Mouse (Mus musculus): ENCODE measurements at regions not wholly inside any gene's neighbourhood (a gene's known extent, or its start where the extent isn't known, plus 50 kb on each side); places are given as distances from the start of the nearest gene placed in this dataset.

DNA sequence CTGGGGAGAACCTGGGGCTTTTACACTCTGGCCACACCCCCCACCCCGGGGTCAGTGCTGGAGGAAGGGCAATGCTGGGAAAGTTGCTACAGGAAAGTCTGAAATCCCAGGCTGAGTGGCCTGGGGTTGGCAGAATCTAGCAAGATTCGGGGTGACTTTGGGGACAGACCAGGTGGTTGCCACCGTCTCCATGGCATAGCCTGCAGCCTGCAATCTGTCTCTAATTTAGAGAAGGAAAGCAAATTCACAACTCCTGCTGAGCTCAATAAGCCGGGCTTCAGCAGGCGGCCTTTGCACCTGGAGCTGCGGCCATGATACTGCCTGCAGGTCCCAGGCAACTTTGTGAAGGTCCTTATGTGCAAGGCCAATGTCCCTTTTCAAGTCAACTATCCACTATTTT, 135.4 kb upstream of the Slc24a5 start:
- ATAC-seq (replicated peaks; ENCODE audit: low FRiP score, low TSS enrichment, poor library complexity, severe bottlenecking), result no peak

DNA sequence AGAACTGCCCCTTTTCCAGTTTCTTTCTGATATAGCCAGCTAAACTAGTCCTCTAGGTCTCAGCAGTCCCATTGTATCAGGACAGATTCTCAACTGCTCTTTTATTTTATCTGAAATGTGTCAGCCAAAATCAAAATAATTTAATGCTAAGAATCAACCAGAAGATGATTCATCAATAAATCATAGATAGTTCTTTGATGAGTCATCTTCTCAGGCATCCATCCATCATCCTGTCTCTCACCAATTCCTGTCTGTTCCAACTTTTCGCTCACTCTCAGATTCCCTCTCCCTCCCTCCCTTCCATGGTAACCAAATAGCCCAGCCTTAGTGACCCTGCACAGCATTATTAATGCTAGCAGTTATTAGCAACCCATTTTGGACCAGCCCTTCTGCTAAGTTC, 134.0 kb upstream of the Slc24a5 start:
- ATAC-seq (replicated peaks; ENCODE audit: low FRiP score, low TSS enrichment, poor library complexity, severe bottlenecking), result no peak

DNA sequence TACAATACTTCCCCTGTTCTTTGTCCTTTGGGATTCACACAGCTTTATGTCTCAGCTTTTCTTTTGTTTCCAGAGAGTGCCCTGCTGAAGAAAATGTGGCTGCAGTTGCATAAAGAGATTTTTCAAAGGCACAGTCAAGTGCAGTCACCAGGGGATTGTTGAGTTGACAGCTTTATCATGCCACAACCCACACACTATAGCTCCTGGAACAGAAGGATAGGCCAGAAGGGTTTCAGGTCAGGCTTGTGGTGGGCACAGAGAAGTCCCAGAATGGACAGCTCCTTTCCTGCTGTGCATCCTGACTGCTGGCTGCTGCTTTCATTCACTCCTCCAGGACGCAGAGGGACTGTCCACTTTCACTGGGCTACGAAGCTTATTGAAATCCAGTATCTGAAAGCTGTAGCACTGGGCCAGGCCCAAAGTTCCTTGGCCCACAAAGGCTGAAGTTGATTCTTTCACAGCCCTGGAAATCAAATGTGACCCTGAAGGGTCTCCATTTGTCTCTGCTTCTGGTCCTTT, 119.6 kb upstream of the Slc24a5 start:
- ATAC-seq (replicated peaks; ENCODE audit: low FRiP score, low TSS enrichment, poor library complexity, severe bottlenecking), result no peak

DNA sequence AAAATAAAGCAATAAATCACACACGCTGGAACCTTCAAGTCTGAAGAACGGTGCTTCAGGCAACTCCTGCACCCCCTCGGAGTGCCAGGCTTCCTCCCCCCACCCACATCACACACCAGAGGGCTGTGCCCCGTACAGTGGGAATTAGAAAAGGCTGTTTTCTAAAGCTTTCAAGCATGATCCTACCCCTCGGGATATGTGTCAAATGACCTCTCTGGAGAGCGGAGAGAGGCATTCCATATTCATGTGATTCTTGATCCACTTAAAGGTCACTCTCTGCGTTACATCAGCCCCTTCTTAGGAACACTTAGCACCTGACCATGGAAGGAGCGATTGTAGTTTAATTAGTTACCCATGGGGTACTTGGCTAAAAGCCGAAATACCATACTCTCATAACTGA, 119.1 kb upstream of the Slc24a5 start:
- ATAC-seq (replicated peaks; ENCODE audit: low FRiP score, low TSS enrichment, poor library complexity, severe bottlenecking), result no peak

DNA sequence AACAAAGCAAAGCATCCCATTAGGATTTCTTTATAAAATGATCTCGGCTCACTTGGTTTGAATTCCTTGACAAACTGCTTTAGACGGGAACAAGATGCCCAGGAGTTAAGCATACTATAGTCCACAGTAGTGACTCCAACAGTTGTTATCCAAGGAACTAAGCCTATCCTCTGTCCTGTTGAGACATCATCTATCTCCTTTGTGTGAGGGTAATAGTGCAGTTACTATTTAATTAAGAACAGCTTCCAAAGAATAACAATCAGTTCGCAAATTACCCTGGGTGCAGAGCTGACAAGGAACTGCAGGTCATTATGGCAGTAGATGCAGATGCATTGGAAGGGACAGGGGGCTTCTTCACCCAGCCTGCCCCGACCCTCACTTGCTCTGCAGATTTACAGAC, 115.7 kb upstream of the Slc24a5 start:
- no peak for ATAC-seq (replicated peaks; ENCODE audit: low FRiP score, low TSS enrichment, poor library complexity, severe bottlenecking)

DNA sequence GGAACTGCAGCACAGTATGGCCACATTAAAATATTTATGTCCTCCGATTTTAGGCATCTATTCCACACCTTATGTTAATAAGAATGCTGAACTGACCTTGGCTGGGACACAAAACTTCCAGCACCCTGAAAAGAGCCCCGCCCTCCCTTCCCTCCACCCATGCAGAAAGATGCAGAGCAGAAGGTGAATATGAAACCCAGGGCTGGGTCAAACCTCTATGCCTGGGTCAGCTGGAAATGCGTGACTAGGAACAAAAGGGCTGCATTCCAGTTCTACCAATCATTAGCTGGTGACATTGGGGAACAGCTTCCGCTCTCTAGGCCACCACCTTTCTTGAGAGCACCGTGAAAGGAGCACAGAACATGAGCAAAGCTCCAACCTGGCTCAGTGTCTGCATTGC, 114.9 kb upstream of the Slc24a5 start:
- no peak for ATAC-seq (replicated peaks; ENCODE audit: low FRiP score, low TSS enrichment, poor library complexity, severe bottlenecking)

DNA sequence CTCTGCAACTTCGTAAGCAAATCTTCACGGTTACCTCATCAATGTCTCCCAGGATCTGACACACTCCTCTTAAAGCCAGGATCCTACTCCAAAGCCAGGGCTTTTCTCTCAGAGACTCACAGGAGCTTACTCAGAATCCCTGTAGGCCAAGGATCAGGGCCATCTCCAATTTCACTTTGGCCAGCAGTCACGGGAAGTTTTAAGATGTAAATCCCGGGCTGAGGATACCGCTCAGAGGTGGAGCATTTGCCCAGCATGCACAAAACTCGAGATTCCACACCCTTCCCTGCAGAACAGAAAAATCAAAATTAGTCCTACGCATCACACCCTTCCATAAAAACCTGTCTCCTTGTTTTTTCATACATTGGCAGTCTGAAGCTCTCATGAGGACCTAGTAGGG, 112.1 kb upstream of the Slc24a5 start:
- no peak for ATAC-seq (replicated peaks; ENCODE audit: low FRiP score, low TSS enrichment, poor library complexity, severe bottlenecking)

DNA sequence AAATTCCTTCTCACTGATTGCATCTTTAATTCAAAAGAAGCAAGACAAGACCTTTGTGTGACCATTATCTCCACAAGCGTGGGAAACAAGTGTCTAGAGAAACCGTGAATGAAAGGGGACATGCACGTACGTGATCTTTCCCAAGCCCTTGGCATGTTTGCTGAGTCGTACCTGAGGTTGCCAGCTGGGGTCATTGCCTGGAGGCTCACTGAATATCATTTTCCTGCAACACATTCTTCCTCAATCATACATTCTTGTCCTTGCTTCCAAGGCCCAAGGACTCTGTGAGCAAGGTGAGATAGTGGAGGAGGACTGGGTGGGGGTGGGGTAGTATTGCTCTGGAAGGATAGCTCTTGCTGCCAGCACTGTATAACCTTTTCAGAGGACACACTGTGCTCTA, 108.5 kb upstream of the Slc24a5 start:
- no peak for ATAC-seq (replicated peaks; ENCODE audit: low FRiP score, low TSS enrichment, poor library complexity, severe bottlenecking)

DNA sequence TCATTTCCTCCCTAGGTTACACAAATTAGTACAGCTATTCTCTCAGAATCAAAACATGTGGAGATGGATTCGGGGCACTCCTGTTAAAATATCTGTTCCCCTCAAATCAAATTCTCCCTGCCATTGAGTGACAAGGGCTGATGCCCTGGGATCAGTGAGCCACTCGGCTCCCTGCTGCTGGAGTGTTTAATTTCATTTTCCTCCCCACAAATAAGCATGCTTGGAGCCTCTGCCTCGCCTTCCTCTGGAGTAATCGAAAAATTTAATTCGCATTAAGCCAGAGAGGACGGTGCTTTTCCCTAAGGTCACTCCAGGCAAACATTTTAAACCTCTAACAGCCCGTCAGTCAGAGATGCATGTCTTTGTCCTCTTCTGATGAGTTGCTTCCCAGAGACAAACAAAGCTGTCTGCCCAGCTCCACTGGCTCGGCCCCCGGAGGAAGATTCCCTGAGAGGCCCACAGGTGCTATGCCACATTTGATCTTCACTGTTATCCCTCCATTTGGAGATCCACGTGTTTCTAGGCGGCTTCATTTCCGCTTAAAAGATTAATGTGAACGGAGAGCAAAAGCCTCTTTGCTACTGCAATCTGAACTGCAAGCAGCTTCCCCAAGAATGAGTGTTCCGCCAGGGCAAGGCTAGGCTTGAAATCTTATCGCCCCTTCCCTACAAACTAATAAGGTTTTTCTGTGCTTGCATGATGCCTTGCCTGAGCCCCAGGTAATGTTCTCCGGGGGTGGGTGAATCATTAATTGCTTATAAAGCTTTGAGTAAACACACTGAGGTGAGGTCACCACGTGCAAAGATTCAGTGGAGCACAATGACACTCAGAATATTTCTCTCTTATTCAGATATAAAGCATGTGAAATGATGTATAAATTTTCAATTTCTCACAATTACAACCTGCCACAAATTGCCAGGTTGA, 95.8 kb upstream of the Slc24a5 start:
- ATAC-seq (replicated peaks; ENCODE audit: low FRiP score, low TSS enrichment, poor library complexity, severe bottlenecking), result no peak

DNA sequence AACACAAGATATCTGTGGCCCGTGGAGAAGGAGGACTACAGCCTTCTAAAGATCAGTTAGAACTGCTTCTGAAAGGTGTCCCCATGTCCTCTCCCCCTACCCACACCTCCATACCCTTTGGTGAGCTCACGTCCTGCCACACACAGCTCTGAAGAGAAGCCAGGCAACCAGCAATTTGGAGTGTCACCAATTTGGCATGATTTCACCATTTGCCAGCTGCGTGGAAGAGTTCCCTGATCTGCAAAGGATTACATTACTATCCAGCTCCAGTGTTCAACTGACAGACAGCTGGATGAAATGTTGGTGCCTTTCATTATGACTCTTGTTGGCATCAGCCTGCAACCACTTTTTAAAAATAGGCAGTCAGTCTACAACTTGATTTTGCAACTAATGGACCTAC, 92.8 kb upstream of the Slc24a5 start:
- ATAC-seq (replicated peaks; ENCODE audit: low FRiP score, low TSS enrichment, poor library complexity, severe bottlenecking), result no peak

DNA sequence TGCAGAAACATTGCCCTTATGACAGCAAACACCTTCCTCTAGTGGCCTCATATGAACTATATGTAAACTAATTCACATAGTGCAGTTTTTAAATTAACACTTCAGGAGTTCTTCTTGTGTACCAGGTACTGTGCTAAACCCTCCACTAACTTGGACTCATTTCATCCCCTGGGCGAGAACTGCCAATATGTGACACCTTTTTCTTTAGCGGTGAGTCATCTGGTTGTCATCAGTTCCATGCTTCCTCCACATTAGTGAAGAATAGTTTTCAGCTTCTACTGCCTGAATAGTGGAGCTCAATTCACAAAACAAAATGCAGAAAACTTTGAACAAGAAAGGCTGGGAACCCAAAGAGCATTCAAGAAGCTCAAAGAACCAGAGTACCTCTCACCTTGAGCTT, 76.9 kb upstream of the Slc24a5 start:
- no peak for ATAC-seq (replicated peaks; ENCODE audit: low FRiP score, low TSS enrichment, poor library complexity, severe bottlenecking)

DNA sequence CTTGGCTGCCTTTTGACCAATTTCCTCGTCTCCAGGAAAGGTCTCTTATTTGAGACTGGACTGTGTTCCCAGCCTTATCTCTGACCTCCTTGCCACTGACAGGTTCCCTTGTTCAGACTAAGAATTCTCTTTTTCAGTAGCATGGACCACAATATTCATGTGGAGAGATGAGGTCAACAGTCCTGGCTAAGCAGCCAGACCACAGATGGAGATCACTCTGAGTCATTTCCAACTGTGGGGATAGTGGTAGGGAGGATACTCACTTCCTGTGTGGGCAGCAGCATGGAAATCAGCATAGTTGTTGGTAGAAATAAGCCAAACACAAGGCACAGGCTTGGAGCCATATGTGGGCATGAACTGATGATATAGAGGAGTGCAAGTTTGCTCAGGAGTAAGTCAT, 52.9 kb upstream of the Slc24a5 start:
- no peak for ATAC-seq (replicated peaks; ENCODE audit: low FRiP score, low TSS enrichment, poor library complexity, severe bottlenecking)

DNA sequence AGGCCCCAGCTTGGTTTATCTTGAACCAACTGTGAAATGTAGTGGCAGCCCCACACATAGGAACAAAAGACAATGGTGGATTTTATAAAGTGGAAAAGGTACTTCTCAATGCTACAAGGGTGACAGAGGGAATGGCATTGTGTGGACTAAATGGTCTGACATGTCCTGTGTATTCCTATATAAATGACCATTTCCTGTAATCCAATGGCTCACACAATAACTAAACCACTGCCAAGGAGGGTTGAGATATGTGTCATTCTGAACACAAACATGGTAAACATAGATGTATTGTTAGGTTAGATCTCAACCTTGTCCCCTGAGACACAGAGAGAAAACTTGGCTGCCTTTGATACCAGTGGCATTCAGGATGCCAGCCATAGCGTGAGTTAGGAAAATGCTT, 51.0 kb upstream of the Slc24a5 start:
- no peak for ATAC-seq (replicated peaks; ENCODE audit: low FRiP score, low TSS enrichment, poor library complexity, severe bottlenecking)
